Mouse (Mus musculus) stomach, postnatal 0 days (tissue): Measurements from ENCODE around the gene Scamp1. TPM values are rescaled to one million over a fixed set of nuclear protein-coding genes. Genes with fewer than 3 reads are reported as not detected.

Experiments used
- ATAC-seq: fragments of 200-750 bp; cut with Nextera tagmentation; 2 replicates; pipeline ENCODE4 v1.8.0; 2017; ENCODE audit not compliant: low FRiP score, low TSS enrichment
- DNase-seq: peaks from one replicate; pipeline ENCODE4 v3.0.0-alpha.2; 2016; ENCODE audit warnings: low spot score
- H3K27ac ChIP-seq: fragments of 300-500 bp; sonication (generic); replicated peaks from 2 replicates; pipeline ENCODE4 v1.5.1; 2014; ENCODE audit warnings: mild to moderate bottlenecking, control low read depth
- H3K27me3 ChIP-seq: fragments of 300-500 bp; sonication (generic); 2 replicates; pipeline ENCODE4 v1.6.1; 2014; ENCODE audit warnings: low read length; ENCODE audit not compliant: control insufficient read depth, insufficient read depth
- H3K36me3 ChIP-seq: fragments of 300-500 bp; sonication (generic); 2 replicates; pipeline ENCODE4 v1.6.1; 2014; ENCODE audit warnings: low read length, mixed read lengths; ENCODE audit not compliant: control insufficient read depth, insufficient read depth
- H3K4me1 ChIP-seq: fragments of 300-500 bp; sonication (generic); replicated peaks from 2 replicates; pipeline ENCODE4 v1.6.1; 2014; ENCODE audit warnings: antibody characterized with exemption; ENCODE audit not compliant: control insufficient read depth, insufficient read depth
- H3K4me2 ChIP-seq: fragments of 300-500 bp; sonication (generic); replicated peaks from 2 replicates; pipeline ENCODE4 v1.6.1; 2014; ENCODE audit warnings: low read depth, mild to moderate bottlenecking, control low read depth, moderate library complexity
- H3K4me3 ChIP-seq: fragments of 300-500 bp; sonication (generic); 2 replicates; pipeline ENCODE4 v1.5.1; 2014; ENCODE audit warnings: low read depth, low read length, control low read depth
- H3K9ac ChIP-seq: fragments of 300-500 bp; sonication (generic); 2 replicates; pipeline ENCODE4 v1.6.1; 2014; ENCODE audit warnings: mild to moderate bottlenecking, low read length, control low read depth, mixed read lengths
- H3K9me3 ChIP-seq: fragments of 300-500 bp; sonication (generic); 2 replicates; pipeline ENCODE4 v1.6.1; 2016; ENCODE audit warnings: low read length; ENCODE audit not compliant: control insufficient read depth
- CTCF ChIP-seq: IDR thresholded peaks from 2 replicates; pipeline ENCODE4 v1.5.1; 2016; ENCODE audit warnings: antibody characterized with exemption, low read depth, mild to moderate bottlenecking, moderate library complexity
- EP300 ChIP-seq: optimal IDR thresholded peaks from 2 replicates; pipeline ENCODE3; 2016; ENCODE audit warnings: antibody characterized with exemption
- WGBS: fragments of 180-500 bp; shearing (Covaris S2); extraction: QIAGEN DNeasy Blood & Tissue Kit; methylation state at CpG from one replicate; pipeline ENCODE4 v1.1.7; 2014; 5-methylcytosine and 5-hydroxymethylcytosine counted together
- polyA plus RNA-seq: library from polyadenylated mRNA; unstranded; fragments of >200 nt; fragmentation: Nextera tagmentation; extraction: Ambion mirVana; gene quantifications from 2 replicates; pipeline ENCODE4 v1.2.1, GENCODE M21; 2015

The Scamp1 gene
- polyA plus RNA-seq, 1 experiment from 2014 or later = 33.8 TPM

- H3K9me3 ChIP-seq = no peaks in the 10 kb centered on the region
- no peak for DNase-seq
- WGBS = 78% methylated on average over 6 of the region's 6 CpGs
These were observed 45.5 kb downstream of the Scamp1 start for GRCm38 (mm10) chr13:94240111-94240510.

GRCm38 (mm10) chr13:94239488-94239887 is 46.2 kb downstream of the Scamp1 start:
- H3K27me3 ChIP-seq = no peaks in the 10 kb centered on the region
- 65% methylated on average over 4 of the region's 4 CpGs for WGBS

More at GRCm38 (mm10) chr13:94240111-94240510, 45.5 kb downstream of the Scamp1 start:
- Histone ChIP-seq H3K9ac (no peak overlapping the region), H3K4me2 (no peak overlapping the region), H3K27me3 (no peaks in the 10 kb centered on the region), H3K36me3 (no peaks in the 10 kb centered on the region), H3K4me3 (no peak overlapping the region), H3K27ac (no peak overlapping the region), H3K4me1 (no peaks in the 10 kb centered on the region)
- no peak for ATAC-seq
- TF ChIP-seq EP300 = no peak
- TF ChIP-seq CTCF = no peak

GRCm38 (mm10) chr13:94231871-94232270 is 53.8 kb downstream of the Scamp1 start:
- no peaks in the 10 kb centered on the region for H3K36me3 ChIP-seq
- no peak overlapping the region for H3K4me3 ChIP-seq
- no peak overlapping the region for H3K9ac ChIP-seq
- no peak for TF ChIP-seq CTCF
- no peak overlapping the region for H3K27ac ChIP-seq
- no peaks in the 10 kb centered on the region for H3K27me3 ChIP-seq
- 82% methylated on average over 14 of the region's 14 CpGs for WGBS
- H3K4me2 ChIP-seq = no peak overlapping the region
- no peaks in the 10 kb centered on the region for H3K9me3 ChIP-seq
- DNase-seq (no peak), ATAC-seq (no peak)
- H3K4me1 ChIP-seq = no peaks in the 10 kb centered on the region

More at GRCm38 (mm10) chr13:94239488-94239887, 46.2 kb downstream of the Scamp1 start:
- H3K4me2 ChIP-seq = no peak overlapping the region
- no peak overlapping the region for H3K27ac ChIP-seq
- DNase-seq (no peak), ATAC-seq (no peak)
- H3K9me3 ChIP-seq = no peaks in the 10 kb centered on the region
- H3K9ac ChIP-seq = no peak overlapping the region
- no peak for TF ChIP-seq EP300
- TF ChIP-seq CTCF = no peak
- H3K36me3 ChIP-seq = no peaks in the 10 kb centered on the region
- no peak overlapping the region for H3K4me3 ChIP-seq
- no peaks in the 10 kb centered on the region for H3K4me1 ChIP-seq

- 96% methylated on average over 38 of the region's 38 CpGs for WGBS
- no peak for TF ChIP-seq CTCF
- TF ChIP-seq EP300 = no peak
- Histone ChIP-seq H3K27ac (no peak overlapping the region), H3K9ac (no peak overlapping the region), H3K4me2 (no peak overlapping the region), H3K4me1 (no peaks in the 10 kb centered on the region), H3K9me3 (no peaks in the 10 kb centered on the region), H3K27me3 (no peaks in the 10 kb centered on the region), H3K4me3 (no peak overlapping the region), H3K36me3 (0 out of 2 replicates have a peak, but pooled peaks cover 10% of the 10 kb centered on the region)
- DNase-seq (no peak), ATAC-seq (no peak)
These were observed 60.6 kb downstream of the Scamp1 start for GRCm38 (mm10) chr13:94224717-94225705.

- H3K4me2 ChIP-seq = no peak overlapping the region
- H3K27ac ChIP-seq = no peak overlapping the region
- no peak overlapping the region for H3K9ac ChIP-seq
- H3K4me3 ChIP-seq = no peak overlapping the region
- DNase-seq (no peak), ATAC-seq (no peak)
- TF ChIP-seq EP300 (no peak), CTCF (no peak)
- 78% methylated on average over 14 of the region's 14 CpGs for WGBS
- H3K4me1 ChIP-seq = no peaks in the 10 kb centered on the region
- H3K27me3 ChIP-seq = no peaks in the 10 kb centered on the region
- no peaks in the 10 kb centered on the region for H3K9me3 ChIP-seq
- 0 out of 2 replicates have a peak, but pooled peaks cover 10% of the 10 kb centered on the region for H3K36me3 ChIP-seq
These were observed 62.0 kb downstream of the Scamp1 start for GRCm38 (mm10) chr13:94223609-94224008.

- ATAC-seq (no peak), DNase-seq (no peak)
- Histone ChIP-seq H3K9ac (no peak overlapping the region), H3K4me1 (no peaks in the 10 kb centered on the region), H3K36me3 (0 out of 2 replicates have a peak, but pooled peaks cover 6% of the 10 kb centered on the region), H3K9me3 (no peaks in the 10 kb centered on the region), H3K4me3 (no peak overlapping the region), H3K4me2 (no peak overlapping the region), H3K27me3 (no peaks in the 10 kb centered on the region), H3K27ac (no peak overlapping the region)
- TF ChIP-seq CTCF (peak; percentile 53), EP300 (no peak)
- WGBS = 88% methylated on average over 2 of the region's 2 CpGs
These were observed 72.9 kb downstream of the Scamp1 start for GRCm38 (mm10) chr13:94212716-94213115.
